Mouse (Mus musculus) CH12.LX (cell line): Measurements from ENCODE around the gene Csad. TPM values are rescaled to one million over a fixed set of nuclear protein-coding genes. Genes with fewer than 3 reads are reported as not detected.

ENCODE experiments used
- DNase-seq: peaks from one replicate; pipeline ENCODE4 v3.0.0-alpha.2; 2013; ENCODE audit errors: extremely low read depth
- H3K27ac ChIP-seq: 2 replicates; pipeline ENCODE4 v1.5.1; 2012; ENCODE audit warnings: low read depth, mild to moderate bottlenecking, control low read depth, moderate library complexity; ENCODE audit not compliant: insufficient read depth
- H3K27me3 ChIP-seq: replicated peaks from 2 replicates; pipeline ENCODE3; 2012; ENCODE audit warnings: inconsistent platforms
- H3K36me3 ChIP-seq, 2 experiments: replicated peaks in 1 of 2; 2 replicates each; pipeline versions ENCODE3 to v1.6.1; 2012; ENCODE audit warnings: inconsistent platforms in 1 of 2, low read length in 1 of 2, mild to moderate bottlenecking in 1 of 2, mixed read lengths in 1 of 2, moderate library complexity in 1 of 2; ENCODE audit not compliant: control insufficient read depth in 1 of 2, insufficient read depth in 1 of 2
- H3K4me1 ChIP-seq, 2 experiments: 2 replicates each; pipeline ENCODE4 v1.6.1; 2012; ENCODE audit warnings: inconsistent platforms in 1 of 2, moderate library complexity in 1 of 2; ENCODE audit not compliant: insufficient read depth in 2 of 2, control insufficient read depth in 1 of 2
- H3K4me2 ChIP-seq: 2 replicates; pipeline ENCODE4 v1.6.1; 2012; ENCODE audit warnings: low read depth, mild to moderate bottlenecking, control low read depth; ENCODE audit not compliant: poor library complexity, insufficient read depth, severe bottlenecking
- H3K4me3 ChIP-seq, 3 experiments: fragments of 150-350 bp in 1 of 3; sonication (generic) in 1 of 3; replicated peaks in 1 of 3; 2 replicates each; pipeline versions ENCODE3 to v1.5.1; 2011 to 2012; ENCODE audit warnings: low read depth in 2 of 3, low read length in 2 of 3, mild to moderate bottlenecking in 2 of 3, moderate library complexity in 2 of 3, control low read depth in 1 of 3, improper control_type of control experiment in 1 of 3, inconsistent platforms in 1 of 3, mixed read lengths in 1 of 3; ENCODE audit not compliant: poor library complexity in 1 of 3
- H3K79me2 ChIP-seq: replicated peaks from 2 replicates; pipeline ENCODE4 v1.6.1; 2012; ENCODE audit warnings: mild to moderate bottlenecking, moderate library complexity; ENCODE audit not compliant: control insufficient read depth, poor library complexity, insufficient read depth, severe bottlenecking; ENCODE audit errors: extremely low read depth
- H3K9ac ChIP-seq: 2 replicates; pipeline ENCODE4 v1.6.1; 2012; ENCODE audit warnings: low read depth, mild to moderate bottlenecking, control low read depth, moderate library complexity; ENCODE audit not compliant: insufficient read depth
- H3K9me3 ChIP-seq: replicated peaks from 2 replicates; pipeline ENCODE3; 2012; ENCODE audit warnings: low read length, inconsistent platforms, mixed read lengths
- BHLHE40 ChIP-seq: IDR thresholded peaks from 2 replicates; pipeline ENCODE4 v1.6.1; 2011; ENCODE audit warnings: mild to moderate bottlenecking, low read depth, low read length, improper control_type of control experiment
- CHD1 ChIP-seq: IDR thresholded peaks from 2 replicates; pipeline ENCODE4 v1.6.1; 2012; ENCODE audit warnings: low read depth, low read length, improper control_type of control experiment, inconsistent platforms
- CTCF ChIP-seq, 2 experiments: IDR thresholded peaks in 1 of 2; conservative IDR thresholded peaks in 1 of 2; 2 replicates each; pipeline ENCODE4 v1.5.1; 2011 to 2012; ENCODE audit warnings: low read depth in 2 of 2, low read length in 2 of 2, improper control_type of control experiment in 1 of 2, inconsistent platforms in 1 of 2, mild to moderate bottlenecking in 1 of 2, moderate library complexity in 1 of 2
- E2F4 ChIP-seq: IDR thresholded peaks from 2 replicates; pipeline ENCODE4 v1.6.1; 2011; ENCODE audit warnings: low read depth, low read length, improper control_type of control experiment; ENCODE audit not compliant: insufficient replicate concordance
- ELF1 ChIP-seq: IDR thresholded peaks from 2 replicates; pipeline ENCODE4 v1.6.1; 2014; ENCODE audit warnings: low read depth, mild to moderate bottlenecking, inconsistent platforms, low read length, improper control_type of control experiment
- ETS1 ChIP-seq: conservative IDR thresholded peaks from 2 replicates; pipeline ENCODE4 v1.6.1; 2012; ENCODE audit warnings: low read depth, mild to moderate bottlenecking, inconsistent platforms, low read length, improper control_type of control experiment, moderate library complexity
- GABPA ChIP-seq: IDR thresholded peaks from 2 replicates; pipeline ENCODE4 v1.6.1; 2012; ENCODE audit warnings: low read depth, low read length, improper control_type of control experiment, inconsistent platforms; ENCODE audit not compliant: insufficient replicate concordance
- IRF4 ChIP-seq: IDR thresholded peaks from 2 replicates; pipeline ENCODE4 v1.6.1; 2014; ENCODE audit warnings: low read depth, mild to moderate bottlenecking, inconsistent platforms, low read length, improper control_type of control experiment
- MAFK ChIP-seq: IDR thresholded peaks from 2 replicates; pipeline ENCODE4 v1.6.1; 2011; ENCODE audit warnings: low read length, improper control_type of control experiment; ENCODE audit not compliant: insufficient replicate concordance
- MAZ ChIP-seq: IDR thresholded peaks from 2 replicates; pipeline ENCODE4 v1.6.1; 2012; ENCODE audit warnings: low read depth, mild to moderate bottlenecking, inconsistent platforms, low read length, improper control_type of control experiment, moderate library complexity
- NRF1 ChIP-seq: IDR thresholded peaks from 2 replicates; pipeline ENCODE4 v1.6.1; 2014; ENCODE audit warnings: low read depth, mild to moderate bottlenecking, inconsistent platforms, low read length, improper control_type of control experiment, moderate library complexity
- PAX5 ChIP-seq: IDR thresholded peaks from 2 replicates; pipeline ENCODE4 v1.6.1; 2012; ENCODE audit warnings: low read length, inconsistent platforms, mixed read lengths
- POLR2A ChIP-seq: IDR thresholded peaks from 2 replicates; pipeline ENCODE4 v1.6.1; 2011; ENCODE audit warnings: low read depth, mild to moderate bottlenecking, improper control_type of control experiment, low read length
- RAD21 ChIP-seq: IDR thresholded peaks from 2 replicates; pipeline ENCODE4 v1.6.1; 2011; ENCODE audit warnings: low read depth, mild to moderate bottlenecking, low read length, improper control_type of control experiment, moderate library complexity
- SIN3A ChIP-seq: IDR thresholded peaks from 2 replicates; pipeline ENCODE4 v1.6.1; 2012; ENCODE audit warnings: low read length, improper control_type of control experiment, inconsistent platforms
- SMC3 ChIP-seq: IDR thresholded peaks from 2 replicates; pipeline ENCODE4 v1.6.1; 2011; ENCODE audit warnings: low read depth, low read length, improper control_type of control experiment
- UBTF ChIP-seq: IDR thresholded peaks from 2 replicates; pipeline ENCODE4 v1.6.1; 2012; ENCODE audit warnings: low read depth, mild to moderate bottlenecking, inconsistent platforms, low read length, improper control_type of control experiment, moderate library complexity
- ZC3H11A ChIP-seq: IDR thresholded peaks from 2 replicates; pipeline ENCODE4 v1.6.1; 2012; ENCODE audit warnings: low read depth, mild to moderate bottlenecking, inconsistent platforms, low read length, improper control_type of control experiment
- ZKSCAN1 ChIP-seq: IDR thresholded peaks from 2 replicates; pipeline ENCODE4 v1.6.1; 2012; ENCODE audit warnings: low read depth, inconsistent platforms, low read length, improper control_type of control experiment, borderline replicate concordance
- ZNF384 ChIP-seq: IDR thresholded peaks from 2 replicates; pipeline ENCODE4 v1.6.1; 2012; ENCODE audit warnings: low read depth, low read length, improper control_type of control experiment, inconsistent platforms
- dilution Hi-C: fragments of 300-500 bp; cut with MboI; formaldehyde crosslinking; loops from 2 replicates; pipeline ENCODE4 v1.14.3; 2020; ENCODE audit warnings: low sequenced_read_pairs; ENCODE audit not compliant: extremely low pct_unique_long_range_greater_than_20kb, extremely low pct_ligation_motif_present
- in situ Hi-C: fragments of 300-500 bp; cut with MboI; formaldehyde crosslinking; loops from 3 replicates; pipeline ENCODE4 v1.14.3; 2019; ENCODE audit warnings: low sequenced_read_pairs, low pct_ligation_motif_present, low pct_unique_long_range_greater_than_20kb, mixed read lengths
- polyA plus RNA-seq: library from polyadenylated mRNA; unstranded; fragments of >175 nt; gene quantifications from 2 replicates; pipeline ENCODE4 v1.2.1, GENCODE M21; 2012; ENCODE audit warnings: low read depth; ENCODE audit not compliant: insufficient read length
- total RNA-seq, 2 experiments: library from RNA; depleted of rRNA; stranded (reverse); fragments of 300-350 nt in 1 of 2; fragments of >200 nt in 1 of 2; gene quantifications; 2 replicates each; pipeline ENCODE4 v1.2.3; 2012 to 2014

Csad gene
- total and polyA plus RNA-seq, 3 experiments = 3.7 to 4.7 (median 3.8) TPM

DNA sequence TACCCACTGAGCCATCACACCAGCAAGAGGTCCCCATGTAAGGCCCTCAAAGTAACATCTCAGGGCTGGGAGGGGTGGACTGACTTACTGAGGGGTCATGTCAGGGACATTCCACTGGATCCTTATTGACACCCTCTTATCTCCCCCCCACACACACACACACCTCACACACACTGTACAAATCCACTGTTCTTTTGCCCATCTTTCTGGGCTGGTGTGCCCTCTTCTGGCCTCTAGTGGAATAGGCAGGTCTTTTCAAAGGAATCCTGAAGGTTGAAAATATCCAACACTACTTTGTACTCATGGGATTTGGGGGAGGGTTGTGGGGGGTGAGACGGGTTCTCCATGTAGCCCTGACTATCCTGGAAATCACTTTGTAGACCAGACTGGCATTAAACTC is 57.6 kb downstream of the Csad start:
- H3K9ac ChIP-seq = no peak overlapping the region
- peak; percentile 50 for DNase-seq
- in situ Hi-C loops (no loop called here), dilution Hi-C loops (no loop called here)
- peaks cover 19 to 42% of the 10 kb centered on the region in 2 experiments for H3K4me1 ChIP-seq
- no peaks in the 10 kb centered on the region for H3K36me3 ChIP-seq
- no peaks in the 10 kb centered on the region for H3K79me2 ChIP-seq
- H3K4me2 ChIP-seq = no peak overlapping the region
- peaks cover 27% of the 10 kb centered on the region for H3K27me3 ChIP-seq
- TF ChIP-seq IRF4 (peak; percentile 23; the same call in 1 of the 2 replicates), ETS1 (no peak), SMC3 (peak; percentile 69), PAX5 (no peak), ELF1 (no peak), MAZ (0 out of 2 replicates have a peak, but pooled peaks have one; percentile 33), BHLHE40 (0 out of 2 replicates have a peak, but pooled peaks have one; percentile 24), RAD21 (peak; percentile 78), CTCF (conservative IDR thresholded peaks at IDR 0.05 in 1 of 2, IDR thresholded peaks at IDR 0.05 in 1 of 2; ENCODE audit: low read depth in 2 of 2, low read length in 2 of 2) (peak; percentile 85 to 93), POLR2A (no peak), SIN3A (no peak), ZC3H11A (peak; percentile 22; the same call in 1 of the 2 replicates)
- no peaks in the 10 kb centered on the region for H3K9me3 ChIP-seq
- H3K4me3 ChIP-seq = no peak overlapping the region
- H3K27ac ChIP-seq = no peak overlapping the region

DNA sequence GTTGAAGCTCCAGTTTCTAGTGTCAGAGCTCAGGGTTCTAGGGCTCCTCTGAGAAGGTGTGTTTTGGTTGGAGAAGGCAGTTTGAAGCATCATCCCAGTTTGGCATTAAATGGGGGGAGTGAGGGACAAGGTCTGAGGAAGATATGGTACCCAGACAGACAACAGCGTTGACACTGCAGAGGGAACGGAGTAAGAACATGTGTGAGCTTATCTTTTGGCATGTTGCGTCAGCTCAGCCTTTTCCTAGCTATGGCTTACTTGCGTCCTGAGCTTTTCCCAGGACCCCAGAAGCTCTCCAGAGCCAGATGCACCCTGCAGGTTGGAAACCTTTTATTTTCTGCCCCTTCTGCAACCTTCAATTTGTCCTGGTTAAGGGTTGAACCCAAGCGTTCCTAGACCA is 58.4 kb downstream of the Csad start:
- Histone ChIP-seq H3K36me3 (no peaks in the 10 kb centered on the region), H3K27me3 (peaks cover 32% of the 10 kb centered on the region), H3K27ac (no peak overlapping the region), H3K4me2 (no peak overlapping the region), H3K4me1 (peaks cover 17 to 40% of the 10 kb centered on the region in 2 experiments), H3K79me2 (no peaks in the 10 kb centered on the region), H3K9ac (no peak overlapping the region), H3K9me3 (no peaks in the 10 kb centered on the region), H3K4me3 (no peak overlapping the region)
- DNase-seq = no peak
- dilution Hi-C loops = no loop called here
- in situ Hi-C loops = no loop called here
- no peak for TF ChIP-seq ETS1
- no peak for TF ChIP-seq PAX5
- TF ChIP-seq GABPA = no peak
- TF ChIP-seq MAZ = no peak
- TF ChIP-seq ELF1 = no peak
- TF ChIP-seq MAFK = no peak
- no peak for TF ChIP-seq POLR2A
- no peak for TF ChIP-seq UBTF
- no peak for TF ChIP-seq BHLHE40
- TF ChIP-seq SIN3A = no peak
- TF ChIP-seq ZNF384 = no peak
- TF ChIP-seq ZC3H11A = no peak
- TF ChIP-seq ZKSCAN1 = no peak
- no peak for TF ChIP-seq NRF1
- no peak for TF ChIP-seq E2F4
- TF ChIP-seq CHD1 = no peak
